Mouse (Mus musculus) erythroblast, adult 5-6 weeks (primary cell): Measurements from ENCODE around the gene Dnajc15. TPM values are rescaled to one million over a fixed set of nuclear protein-coding genes. Genes with fewer than 3 reads are reported as not detected.

Experiments used
- ATAC-seq: replicated peaks from 2 replicates; pipeline ENCODE4 v1.8.0; 2016; ENCODE audit warnings: moderate number of reproducible peaks, mild to moderate bottlenecking, moderate TSS enrichment, inconsistent platforms; ENCODE audit not compliant: poor library complexity, low FRiP score, severe bottlenecking
- total RNA-seq, 2 experiments: library from RNA; stranded (forward) in 1 of 2; stranded (reverse) in 1 of 2; fragments of 150-400 nt in 1 of 2; fragments of 200-764, 138-1000 nt in 1 of 2; gene quantifications; 2 replicates each; pipeline versions ENCODE4 v1.2.3 to v1.2.4; 2015 to 2017; ENCODE audit warnings: low replicate concordance in 2 of 2

Dnajc15 gene
- total RNA-seq, 2 experiments from 2014 or later: 2.7 to 21.0 TPM

GRCm38 (mm10) chr14:77864051-77864450 is 10.9 kb downstream of the Dnajc15 start:
- no peak for ATAC-seq

- ATAC-seq: no peak
Observed at GRCm38 (mm10) chr14:77860841-77861560, 13.9 kb downstream of the Dnajc15 start.

GRCm38 (mm10) chr14:77859894-77860293 is 15.0 kb downstream of the Dnajc15 start:
- ATAC-seq: no peak

GRCm38 (mm10) chr14:77853951-77854350 is 21.0 kb downstream of the Dnajc15 start:
- no peak for ATAC-seq

GRCm38 (mm10) chr14:77849852-77850251 is 25.1 kb downstream of the Dnajc15 start:
- no peak for ATAC-seq

GRCm38 (mm10) chr14:77848349-77848748 is 26.6 kb downstream of the Dnajc15 start:
- ATAC-seq: no peak

GRCm38 (mm10) chr14:77846206-77846605 is 28.7 kb downstream of the Dnajc15 start:
- no peak for ATAC-seq

GRCm38 (mm10) chr14:77845479-77845878 is 29.4 kb downstream of the Dnajc15 start:
- no peak for ATAC-seq

GRCm38 (mm10) chr14:77840574-77840973 is 34.4 kb downstream of the Dnajc15 start:
- ATAC-seq: no peak

- no peak for ATAC-seq
Observed at GRCm38 (mm10) chr14:77840078-77840477, 34.8 kb downstream of the Dnajc15 start.

GRCm38 (mm10) chr14:77836794-77837193 is 38.1 kb downstream of the Dnajc15 start:
- ATAC-seq: no peak

GRCm38 (mm10) chr14:77832359-77832758 is 42.6 kb downstream of the Dnajc15 start:
- ATAC-seq: no peak

GRCm38 (mm10) chr14:77831936-77832335 is 43.0 kb downstream of the Dnajc15 start:
- ATAC-seq: no peak

- no peak for ATAC-seq
Observed at GRCm38 (mm10) chr14:77829673-77830072, 45.3 kb downstream of the Dnajc15 start.

GRCm38 (mm10) chr14:77825891-77826290 is 49.0 kb downstream of the Dnajc15 start:
- ATAC-seq: no peak

GRCm38 (mm10) chr14:77825121-77825520 is 49.8 kb downstream of the Dnajc15 start:
- no peak for ATAC-seq

GRCm38 (mm10) chr14:77819841-77820240 is 55.1 kb downstream of the Dnajc15 start:
- no peak for ATAC-seq

GRCm38 (mm10) chr14:77817561-77817960 is 57.4 kb downstream of the Dnajc15 start:
- ATAC-seq: no peak

- no peak for ATAC-seq
Observed at GRCm38 (mm10) chr14:77814935-77815334, 60.0 kb downstream of the Dnajc15 start.

- no peak for ATAC-seq
Observed at GRCm38 (mm10) chr14:77812890-77813289, 62.0 kb downstream of the Dnajc15 start.

- no peak for ATAC-seq
Observed at GRCm38 (mm10) chr14:77811466-77811865, 63.5 kb downstream of the Dnajc15 start.

- ATAC-seq: no peak
Observed at GRCm38 (mm10) chr14:77807836-77808235, 67.1 kb downstream of the Dnajc15 start.
